Mouse (Mus musculus) heart, embryonic 14.5 days (tissue): ENCODE data around the gene Xpa. TPM values are rescaled to one million over a fixed set of nuclear protein-coding genes. Genes with fewer than 3 reads are reported as not detected.

Experiments
- ATAC-seq: fragments of 200-750 bp; cut with Nextera tagmentation; 2 replicates; pipeline ENCODE4 v1.8.0; 2017; ENCODE audit warnings: low read depth, moderate TSS enrichment; ENCODE audit not compliant: insufficient number of reproducible peaks, insufficient read depth, low FRiP score
- H3K27ac ChIP-seq, 2 experiments: fragments of 200-500 bp in 1 of 2; fragments of 300-500 bp in 1 of 2; sonication (generic) in 1 of 2; replicated peaks in 1 of 2; 2 replicates each; pipeline ENCODE4 v1.5.1; 2012 to 2014; ENCODE audit warnings: low read depth in 2 of 2, low read length in 2 of 2, control low read depth in 1 of 2, mild to moderate bottlenecking in 1 of 2, mixed read lengths in 1 of 2; ENCODE audit not compliant: control insufficient read depth in 1 of 2, insufficient read depth in 1 of 2
- H3K27me3 ChIP-seq: fragments of 300-500 bp; sonication (generic); 2 replicates; pipeline ENCODE4 v1.6.1; 2014; ENCODE audit warnings: mild to moderate bottlenecking, low read length, control low read depth; ENCODE audit not compliant: control insufficient read depth, insufficient read depth
- H3K36me3 ChIP-seq: fragments of 300-500 bp; sonication (generic); 2 replicates; pipeline ENCODE4 v1.6.1; 2014; ENCODE audit warnings: mild to moderate bottlenecking, control low read depth, low read length, mixed read lengths; ENCODE audit not compliant: control insufficient read depth, insufficient read depth
- H3K4me1 ChIP-seq, 2 experiments: fragments of 200-500 bp in 1 of 2; fragments of 300-500 bp in 1 of 2; sonication (generic) in 1 of 2; 2 replicates each; pipeline ENCODE4 v1.6.1; 2012 to 2014; ENCODE audit warnings: low read length in 2 of 2, control low read depth in 1 of 2, mixed read lengths in 1 of 2; ENCODE audit not compliant: control insufficient read depth in 2 of 2, insufficient read depth in 2 of 2
- H3K4me2 ChIP-seq: fragments of 300-500 bp; sonication (generic); 2 replicates; pipeline ENCODE4 v1.6.1; 2014; ENCODE audit warnings: mild to moderate bottlenecking, low read length
- H3K4me3 ChIP-seq, 2 experiments: fragments of 200-500 bp in 1 of 2; fragments of 300-500 bp in 1 of 2; sonication (generic) in 1 of 2; 2 replicates each; pipeline ENCODE4 v1.5.1; 2012 to 2014; ENCODE audit warnings: low read length in 2 of 2, mild to moderate bottlenecking in 2 of 2, control low read depth in 1 of 2, low read depth in 1 of 2, moderate library complexity in 1 of 2; ENCODE audit not compliant: control insufficient read depth in 1 of 2, insufficient read depth in 1 of 2
- H3K9ac ChIP-seq: fragments of 300-500 bp; sonication (generic); 2 replicates; pipeline ENCODE4 v1.6.1; 2014; ENCODE audit warnings: mild to moderate bottlenecking, low read length
- H3K9me3 ChIP-seq: fragments of 300-500 bp; sonication (generic); 2 replicates; pipeline ENCODE4 v1.6.1; 2016; ENCODE audit warnings: low read length, control low read depth; ENCODE audit not compliant: control insufficient read depth
- WGBS: fragments of 180-500 bp; shearing (Covaris S2); extraction: QIAGEN DNeasy Blood & Tissue Kit; methylation state at CpG from one replicate; pipeline ENCODE4 v1.1.7; 2014; 5-methylcytosine and 5-hydroxymethylcytosine counted together
- polyA plus RNA-seq: library from polyadenylated mRNA; unstranded; fragments of >200 nt; fragmentation: Nextera tagmentation; extraction: Ambion mirVana; gene quantifications from 2 replicates; pipeline ENCODE4 v1.2.1, GENCODE M21; 2014

The Xpa gene
- polyA plus RNA-seq, 1 experiment from 2014 or later, result 17.7 TPM

GRCm38 (mm10) chr4:46177496-46177895, 18.6 kb downstream of the Xpa start:
- WGBS, result 86% methylated on average over 7 of the region's 7 CpGs
- Histone ChIP-seq H3K27me3 (no peaks in the 10 kb centered on the region), H3K4me2 (no peak overlapping the region), H3K9me3 (no peaks in the 10 kb centered on the region), H3K4me1 (no peaks in the 10 kb centered on the region), H3K4me3 (no peak overlapping the region), H3K9ac (no peak overlapping the region), H3K36me3 (peaks cover 97% of the 10 kb centered on the region), H3K27ac (no peak overlapping the region)
- ATAC-seq, result no peak

- H3K27ac ChIP-seq, result no peak overlapping the region
- no peak overlapping the region for H3K4me2 ChIP-seq
- H3K4me1 ChIP-seq, result no peaks in the 10 kb centered on the region
- H3K4me3 ChIP-seq, result no peak overlapping the region
- peaks cover 97% of the 10 kb centered on the region for H3K36me3 ChIP-seq
- no peak for ATAC-seq
- H3K27me3 ChIP-seq, result no peaks in the 10 kb centered on the region
- no peak overlapping the region for H3K9ac ChIP-seq
- no peaks in the 10 kb centered on the region for H3K9me3 ChIP-seq
- 72% methylated on average over 5 of the region's 5 CpGs for WGBS
These were observed 19.1 kb downstream of the Xpa start for GRCm38 (mm10) chr4:46177018-46177417.

- 78% methylated on average over 4 of the region's 4 CpGs for WGBS
- H3K36me3 ChIP-seq, result peaks cover 97% of the 10 kb centered on the region
- no peak overlapping the region for H3K27ac ChIP-seq
- no peak for ATAC-seq
- no peak overlapping the region for H3K4me2 ChIP-seq
- no peak overlapping the region for H3K4me3 ChIP-seq
- H3K9ac ChIP-seq, result no peak overlapping the region
- H3K27me3 ChIP-seq, result no peaks in the 10 kb centered on the region
- H3K4me1 ChIP-seq, result no peaks in the 10 kb centered on the region; a peak in 1 of 4 replicates
- H3K9me3 ChIP-seq, result no peaks in the 10 kb centered on the region
These were observed 19.8 kb downstream of the Xpa start for GRCm38 (mm10) chr4:46176313-46176712.

- no peak overlapping the region for H3K4me2 ChIP-seq
- no peaks in the 10 kb centered on the region for H3K9me3 ChIP-seq
- no peak for ATAC-seq
- no peaks in the 10 kb centered on the region; a peak in 1 of 4 replicates for H3K4me1 ChIP-seq
- H3K27me3 ChIP-seq, result no peaks in the 10 kb centered on the region
- H3K36me3 ChIP-seq, result peaks cover 98% of the 10 kb centered on the region
- no peak overlapping the region for H3K9ac ChIP-seq
- H3K4me3 ChIP-seq, result no peak overlapping the region
- WGBS, result 64% methylated on average over 7 of the region's 7 CpGs
- H3K27ac ChIP-seq, result no peak overlapping the region
These were observed 24.4 kb downstream of the Xpa start for GRCm38 (mm10) chr4:46171761-46172160.

- no peaks in the 10 kb centered on the region for H3K27me3 ChIP-seq
- no peaks in the 10 kb centered on the region for H3K9me3 ChIP-seq
- WGBS, result 95% methylated on average over 5 of the region's 5 CpGs
- peaks cover 98% of the 10 kb centered on the region for H3K36me3 ChIP-seq
- no peak overlapping the region for H3K4me3 ChIP-seq
- no peak for ATAC-seq
- no peak overlapping the region for H3K4me2 ChIP-seq
- no peaks in the 10 kb centered on the region for H3K4me1 ChIP-seq
- no peak overlapping the region for H3K27ac ChIP-seq
- no peak overlapping the region for H3K9ac ChIP-seq
These were observed 30.3 kb downstream of the Xpa start for GRCm38 (mm10) chr4:46165831-46166230.

- no peak overlapping the region for H3K4me3 ChIP-seq
- WGBS, result 81% methylated on average over 2 of the region's 2 CpGs
These were observed 32.1 kb downstream of the Xpa start for GRCm38 (mm10) chr4:46164027-46164426.

GRCm38 (mm10) chr4:46151903-46152544, 44.1 kb downstream of the Xpa start:
- Histone ChIP-seq H3K9ac (no peak overlapping the region), H3K4me3 (no peak overlapping the region), H3K4me1 (no peaks in the 10 kb centered on the region), H3K4me2 (no peak overlapping the region), H3K9me3 (no peaks in the 10 kb centered on the region), H3K27ac (no peak overlapping the region), H3K36me3 (peaks cover 98% of the 10 kb centered on the region), H3K27me3 (no peaks in the 10 kb centered on the region)
- no peak for ATAC-seq
- 92% methylated on average over 12 of the region's 12 CpGs for WGBS

More at GRCm38 (mm10) chr4:46164027-46164426, 32.1 kb downstream of the Xpa start:
- no peak for ATAC-seq
- Histone ChIP-seq H3K36me3 (peaks cover 98% of the 10 kb centered on the region), H3K27me3 (no peaks in the 10 kb centered on the region), H3K27ac (no peak overlapping the region), H3K4me1 (no peaks in the 10 kb centered on the region), H3K9ac (no peak overlapping the region), H3K9me3 (no peaks in the 10 kb centered on the region), H3K4me2 (no peak overlapping the region)

GRCm38 (mm10) chr4:46146881-46147280, 49.2 kb downstream of the Xpa start:
- no peak for ATAC-seq
- Histone ChIP-seq H3K4me1 (no peaks in the 10 kb centered on the region), H3K9me3 (no peaks in the 10 kb centered on the region), H3K27ac (no peak overlapping the region), H3K4me2 (no peak overlapping the region), H3K9ac (no peak overlapping the region), H3K36me3 (peaks cover 66% of the 10 kb centered on the region), H3K27me3 (no peaks in the 10 kb centered on the region), H3K4me3 (no peak overlapping the region)
- 81% methylated on average over 1 of the region's 1 CpGs for WGBS
